In genomic region chr1:36690671-36691235, GRCm38 (mm10) we compare ENCODE assay signal across 9 mouse cellular contexts. TPM values are rescaled to one million over a fixed set of nuclear protein-coding genes. Genes with fewer than 3 reads are reported as not detected.
DNase-seq lines count a peak whose midpoint lies in the region; ATAC-seq and TF ChIP-seq lines count a peak whose summit lies in the region.
"Had no signal": no experiment of that assay in that cellular context is flagged by ENCODE, and none has a peak within 500 bp of the region (broad histone marks: within the 10 kb centered on the region; RNA-seq: fewer than 3 reads in every experiment).

No protein-coding gene starts in this region.

- peak overlapping the region; percentile 87 for H3K27ac ChIP-seq in layer of hippocampus, adult 2 months
- H3K27ac ChIP-seq in embryonic facial prominence, embryonic 11.5 days (replicated peaks; ENCODE audit: low read depth, low read length): no peak overlapping the region
- H3K27ac ChIP-seq in hindbrain, embryonic 15.5 days (replicated peaks): peak overlapping the region; percentile 76
- H3K27ac ChIP-seq in midbrain, embryonic 16.5 days (ENCODE audit: low read length): peak overlapping the region; percentile 40; the same call in 1 of the 2 replicates

- ATAC-seq in embryonic facial prominence, embryonic 11.5 days (replicated peaks; ENCODE audit: insufficient number of reproducible peaks, low FRiP score, low TSS enrichment, low read depth): peak; percentile 32; the same call in 1 of the 2 replicates
- no peak for ATAC-seq in hindbrain, embryonic 15.5 days (ENCODE audit: low FRiP score, low read depth)
- peak; percentile 26 for ATAC-seq in midbrain, embryonic 16.5 days

- no peak for DNase-seq in layer of hippocampus, adult 2 months (ENCODE audit: low spot score in 2 of 2)
- no peak for DNase-seq in layer of hippocampus, adult 18-20 months (ENCODE audit: low spot score in 2 of 2)
- DNase-seq in embryonic facial prominence, embryonic 11.5 days (ENCODE audit: low spot score): no peak
- DNase-seq in gastrocnemius, postnatal 4 days (ENCODE audit: low spot score in 2 of 2): no peak
- no peak for DNase-seq in adrenal gland, postnatal 14 days
- no peak for DNase-seq in thymus, postnatal 0 days (ENCODE audit: low spot score)

- peak overlapping the region; percentile 32; the same call in 1 of the 2 replicates for H3K4me2 ChIP-seq in embryonic facial prominence, embryonic 11.5 days (ENCODE audit: low read depth, low read length)
- peak overlapping the region; percentile 87 for H3K4me2 ChIP-seq in hindbrain, embryonic 15.5 days
- peak overlapping the region; percentile 59 for H3K4me2 ChIP-seq in midbrain, embryonic 16.5 days (ENCODE audit: low read length)

- H3K36me3 ChIP-seq in embryonic facial prominence, embryonic 11.5 days (replicated peaks; ENCODE audit: control insufficient read depth, insufficient read depth, low read depth, low read length): no peaks in the 10 kb centered on the region
- H3K36me3 ChIP-seq in hindbrain, embryonic 15.5 days: peaks cover 16% of the 10 kb centered on the region
- H3K36me3 ChIP-seq in midbrain, embryonic 16.5 days (ENCODE audit: control insufficient read depth, insufficient read depth, low read length): peaks cover 7% of the 10 kb centered on the region; the same call in 1 of the 2 replicates

- peak overlapping the region; percentile 22; the same call in 1 of the 2 replicates for H3K9ac ChIP-seq in embryonic facial prominence, embryonic 11.5 days (replicated peaks; ENCODE audit: low read length)
- H3K9ac ChIP-seq in hindbrain, embryonic 15.5 days: peak overlapping the region; percentile 42
- peak overlapping the region; percentile 62 for H3K9ac ChIP-seq in midbrain, embryonic 16.5 days (ENCODE audit: low read depth, low read length)

- peak overlapping the region; percentile 59 for H3K4me3 ChIP-seq in layer of hippocampus, adult 2 months
- peak overlapping the region; percentile 85 for H3K4me3 ChIP-seq in embryonic facial prominence, embryonic 11.5 days (ENCODE audit: low read depth, low read length)
- H3K4me3 ChIP-seq in hindbrain, embryonic 15.5 days: peak overlapping the region; percentile 79
- H3K4me3 ChIP-seq in midbrain, embryonic 16.5 days (ENCODE audit: low read depth, low read length): peak overlapping the region; percentile 85

- TF ChIP-seq CTCF in layer of hippocampus, adult 2 months (conservative IDR thresholded peaks at IDR 0.05): no peak

- no peaks in the 10 kb centered on the region for H3K9me3 ChIP-seq in embryonic facial prominence, embryonic 11.5 days (replicated peaks; ENCODE audit: control insufficient read depth, low read length)
- H3K9me3 ChIP-seq in hindbrain, embryonic 15.5 days: no peaks in the 10 kb centered on the region
- H3K9me3 ChIP-seq in midbrain, embryonic 16.5 days (replicated peaks; ENCODE audit: control insufficient read depth, low read length, poor library complexity, severe bottlenecking): no peaks in the 10 kb centered on the region

- WGBS in embryonic facial prominence, embryonic 11.5 days: 62% methylated on average over 11 of the region's 11 CpGs
- 65% methylated on average over 11 of the region's 11 CpGs for WGBS in hindbrain, embryonic 15.5 days
- WGBS in midbrain, embryonic 16.5 days: 64% methylated on average over 11 of the region's 11 CpGs

- H3K4me1 ChIP-seq in embryonic facial prominence, embryonic 11.5 days (ENCODE audit: control insufficient read depth, insufficient read depth, low read length): no peaks in the 10 kb centered on the region; the same call in 1 of the 2 replicates
- peaks cover 15% of the 10 kb centered on the region for H3K4me1 ChIP-seq in hindbrain, embryonic 15.5 days (replicated peaks)
- H3K4me1 ChIP-seq in midbrain, embryonic 16.5 days (ENCODE audit: control insufficient read depth, insufficient read depth, low read length): peaks cover 13% of the 10 kb centered on the region

- no peaks in the 10 kb centered on the region for H3K27me3 ChIP-seq in embryonic facial prominence, embryonic 11.5 days (ENCODE audit: control insufficient read depth, insufficient read depth, low read length)
- H3K27me3 ChIP-seq in hindbrain, embryonic 15.5 days: no peaks in the 10 kb centered on the region
- H3K27me3 ChIP-seq in midbrain, embryonic 16.5 days (ENCODE audit: control insufficient read depth, insufficient read depth, low read depth, low read length): no peaks in the 10 kb centered on the region

RNA-seq across cellular contexts. Expression of gene Cox5b, which starts 0.5 kb away (rescaled TPM):
- 100 to 1,000 TPM; 610 to 649 TPM for total RNA-seq in layer of hippocampus, adult 2 months (2021)
- 100 to 1,000 TPM; 678 to 718 TPM for total RNA-seq in layer of hippocampus, adult 18-20 months (2021)
- 460 and 476 TPM in 2 replicates for polyA plus RNA-seq in embryonic facial prominence, embryonic 11.5 days (2014; fragmentation: Nextera tagmentation; extraction: Ambion mirVana)
- 713 and 784 TPM in 2 replicates for polyA plus RNA-seq in hindbrain, embryonic 15.5 days (2015; fragmentation: Nextera tagmentation; extraction: Ambion mirVana)
- polyA plus RNA-seq in midbrain, embryonic 16.5 days (2015; fragmentation: Nextera tagmentation; extraction: Ambion mirVana): 577 and 626 TPM in 2 replicates
- total RNA-seq in gastrocnemius, postnatal 4 days (2021): 100 to 1,000 TPM; 933 to 949 TPM
- 1,730 and 1,808 TPM in 2 replicates for total RNA-seq in adrenal gland, postnatal 14 days (2021)
- 679 and 701 TPM in 2 replicates for polyA plus RNA-seq in thymus, postnatal 0 days (2015; fragmentation: Nextera tagmentation; extraction: Ambion mirVana)

RNA-seq across cellular contexts. Expression of gene Fam178b, which starts 7.8 kb away (rescaled TPM):
- total RNA-seq in layer of hippocampus, adult 2 months (2021): not detected
- total RNA-seq in layer of hippocampus, adult 18-20 months (2021): not detected
- polyA plus RNA-seq in embryonic facial prominence, embryonic 11.5 days (2014; fragmentation: Nextera tagmentation; extraction: Ambion mirVana): not detected in 2 replicates
- 0.34 TPM in 1 of 2 replicates, not detected in the other for polyA plus RNA-seq in hindbrain, embryonic 15.5 days (2015; fragmentation: Nextera tagmentation; extraction: Ambion mirVana)
- 0.33 TPM in 1 of 2 replicates, not detected in the other for polyA plus RNA-seq in midbrain, embryonic 16.5 days (2015; fragmentation: Nextera tagmentation; extraction: Ambion mirVana)
- total RNA-seq in gastrocnemius, postnatal 4 days (2021): 1 to 10 TPM; 1.3 to 1.5 TPM
- total RNA-seq in adrenal gland, postnatal 14 days (2021): 0.41 TPM in 1 of 2 replicates, not detected in the other
- 0.52 and 1.7 TPM in 2 replicates for polyA plus RNA-seq in thymus, postnatal 0 days (2015; fragmentation: Nextera tagmentation; extraction: Ambion mirVana)

RNA-seq across cellular contexts. Expression of gene 4933424G06Rik, which starts 19.2 kb away (rescaled TPM):
- 1 to 10 TPM in 1 of 2 experiments, under 1 TPM in 1; 0.96 to 1.4 TPM for total RNA-seq in layer of hippocampus, adult 2 months (2021)
- not detected for total RNA-seq in layer of hippocampus, adult 18-20 months (2021)
- polyA plus RNA-seq in embryonic facial prominence, embryonic 11.5 days (2014; fragmentation: Nextera tagmentation; extraction: Ambion mirVana): 0.31 TPM in 1 of 2 replicates, not detected in the other
- polyA plus RNA-seq in hindbrain, embryonic 15.5 days (2015; fragmentation: Nextera tagmentation; extraction: Ambion mirVana): 0.56 and 0.64 TPM in 2 replicates
- polyA plus RNA-seq in midbrain, embryonic 16.5 days (2015; fragmentation: Nextera tagmentation; extraction: Ambion mirVana): 0.75 and 1.2 TPM in 2 replicates
- not detected for total RNA-seq in gastrocnemius, postnatal 4 days (2021)
- not detected in 2 replicates for total RNA-seq in adrenal gland, postnatal 14 days (2021)
- polyA plus RNA-seq in thymus, postnatal 0 days (2015; fragmentation: Nextera tagmentation; extraction: Ambion mirVana): 0.13 TPM in 1 of 2 replicates, not detected in the other
- total RNA-seq: adrenal gland, adult 2 months had no signal
- polyA plus RNA-seq: adrenal gland, adult 2 months had no signal

RNA-seq across cellular contexts. Expression of gene Actr1b, which starts 23.5 kb away (rescaled TPM):
- total RNA-seq in layer of hippocampus, adult 2 months (2021): 100 to 1,000 TPM; 248 to 282 TPM
- 100 to 1,000 TPM; 258 to 284 TPM for total RNA-seq in layer of hippocampus, adult 18-20 months (2021)
- 90.9 and 99.0 TPM in 2 replicates for polyA plus RNA-seq in embryonic facial prominence, embryonic 11.5 days (2014; fragmentation: Nextera tagmentation; extraction: Ambion mirVana)
- 107 and 110 TPM in 2 replicates for polyA plus RNA-seq in hindbrain, embryonic 15.5 days (2015; fragmentation: Nextera tagmentation; extraction: Ambion mirVana)
- polyA plus RNA-seq in midbrain, embryonic 16.5 days (2015; fragmentation: Nextera tagmentation; extraction: Ambion mirVana): 92.3 and 106 TPM in 2 replicates
- 100 to 1,000 TPM; 107 to 115 TPM for total RNA-seq in gastrocnemius, postnatal 4 days (2021)
- 113 and 124 TPM in 2 replicates for total RNA-seq in adrenal gland, postnatal 14 days (2021)
- polyA plus RNA-seq in thymus, postnatal 0 days (2015; fragmentation: Nextera tagmentation; extraction: Ambion mirVana): 59.3 and 62.0 TPM in 2 replicates

Comparison
In these comparisons a context has a peak if more than half of its experiments do, and no peak if none do; other contexts are left out.
1. H3K4me2 ChIP-seq: peak in every context shown above with its lines; median percentile 87 in hindbrain, embryonic 15.5 days; 59 in midbrain, embryonic 16.5 days; 32 in embryonic facial prominence, embryonic 11.5 days.